Mouse (Mus musculus): Measurements from ENCODE around the gene Sidt1. TPM values are rescaled to one million over a fixed set of nuclear protein-coding genes. Genes with fewer than 3 reads are reported as not detected.

The Sidt1 gene
- polyA plus RNA-seq, 1 experiment from 2014 or later = 0.05 TPM

DNA sequence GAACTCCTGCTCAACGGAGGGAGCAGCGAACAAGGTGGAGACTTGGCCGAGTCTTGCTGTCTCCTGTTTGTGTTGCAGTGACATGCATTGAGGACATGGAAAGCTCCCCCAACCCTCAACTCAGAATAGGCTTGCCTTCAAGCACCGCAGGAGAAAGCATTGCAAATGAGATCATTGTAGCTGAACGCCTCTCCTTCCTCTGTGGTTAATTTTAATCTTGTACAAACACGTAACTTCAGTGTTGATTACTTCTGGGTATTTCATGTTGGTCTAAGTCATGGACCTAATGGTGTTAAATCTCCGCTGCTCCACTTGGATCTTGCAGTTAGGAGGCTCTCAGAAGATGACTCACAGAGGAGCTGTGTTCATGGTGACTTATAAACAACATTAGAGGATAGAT is 120.3 kb downstream of the Sidt1 start:
- no peak overlapping the region for H3K27ac ChIP-seq (ENCODE audit: low read length)
- WGBS (ENCODE audit: insufficient replicate concordance) = 76% methylated on average over 7 of the region's 7 CpGs
- H3K9me3 ChIP-seq (replicated peaks; ENCODE audit: control insufficient read depth, low read length) = no peaks in the 10 kb centered on the region
- H3K27me3 ChIP-seq (ENCODE audit: control insufficient read depth, insufficient read depth, low read depth, low read length) = no peaks in the 10 kb centered on the region
- no peak overlapping the region for H3K4me2 ChIP-seq (ENCODE audit: low read depth, low read length)
- no peak overlapping the region for H3K9ac ChIP-seq (ENCODE audit: low read depth, low read length)
- H3K4me3 ChIP-seq (ENCODE audit: low read depth, low read length) = no peak overlapping the region
- peaks cover 8% of the 10 kb centered on the region for H3K4me1 ChIP-seq (ENCODE audit: control insufficient read depth, low read depth, low read length)
- H3K36me3 ChIP-seq (ENCODE audit: control insufficient read depth, insufficient read depth) = peaks cover 22% of the 10 kb centered on the region
- no peak for ATAC-seq (ENCODE audit: low read depth)

DNA sequence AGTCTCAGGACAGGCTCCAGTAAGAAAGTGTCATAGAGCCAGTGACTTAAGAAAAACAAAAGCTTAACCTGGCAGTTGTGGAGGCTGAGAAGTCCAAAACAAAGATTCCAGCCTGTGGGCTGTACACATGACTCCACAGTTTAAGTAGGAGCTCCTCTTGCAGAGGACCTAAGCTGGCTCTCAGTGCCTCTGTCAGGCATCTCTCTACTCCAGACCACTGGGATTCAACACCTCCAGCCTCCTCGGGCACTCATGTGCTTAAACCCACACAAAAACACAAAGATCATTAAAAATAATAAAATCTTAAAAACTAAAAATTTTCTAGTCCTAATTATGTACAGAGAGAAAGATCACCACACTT is 122.0 kb downstream of the Sidt1 start:
- no peak for ATAC-seq (ENCODE audit: low read depth)
- H3K27ac ChIP-seq (ENCODE audit: low read length) = no peak overlapping the region
- H3K4me3 ChIP-seq (ENCODE audit: low read depth, low read length) = no peak overlapping the region
- peaks cover 8% of the 10 kb centered on the region for H3K4me1 ChIP-seq (ENCODE audit: control insufficient read depth, low read depth, low read length)
- no peaks in the 10 kb centered on the region for H3K9me3 ChIP-seq (replicated peaks; ENCODE audit: control insufficient read depth, low read length)
- peaks cover 10% of the 10 kb centered on the region for H3K36me3 ChIP-seq (ENCODE audit: control insufficient read depth, insufficient read depth)
- H3K9ac ChIP-seq (ENCODE audit: low read depth, low read length) = no peak overlapping the region
- H3K27me3 ChIP-seq (ENCODE audit: control insufficient read depth, insufficient read depth, low read depth, low read length) = no peaks in the 10 kb centered on the region
- 87% methylated on average over 1 of the region's 1 CpGs for WGBS (ENCODE audit: insufficient replicate concordance)
- H3K4me2 ChIP-seq (ENCODE audit: low read depth, low read length) = no peak overlapping the region

GRCm38 (mm10) chr16:44210156-44211053 is 122.6 kb downstream of the Sidt1 start:
- Histone ChIP-seq H3K27me3 (ENCODE audit: control insufficient read depth, insufficient read depth, low read depth, low read length) (no peaks in the 10 kb centered on the region), H3K27ac (ENCODE audit: low read length) (no peak overlapping the region), H3K36me3 (ENCODE audit: control insufficient read depth, insufficient read depth) (peaks cover 8% of the 10 kb centered on the region), H3K4me3 (ENCODE audit: low read depth, low read length) (no peak overlapping the region), H3K4me2 (ENCODE audit: low read depth, low read length) (no peak overlapping the region), H3K9ac (ENCODE audit: low read depth, low read length) (no peak overlapping the region), H3K9me3 (replicated peaks; ENCODE audit: control insufficient read depth, low read length) (no peaks in the 10 kb centered on the region), H3K4me1 (ENCODE audit: control insufficient read depth, low read depth, low read length) (peaks cover 8% of the 10 kb centered on the region)
- peak; percentile 55 for ATAC-seq (ENCODE audit: low read depth)
- WGBS (ENCODE audit: insufficient replicate concordance) = 39% methylated on average over 10 of the region's 10 CpGs

- Histone ChIP-seq H3K27ac (ENCODE audit: low read length) (no peak overlapping the region), H3K4me2 (ENCODE audit: low read depth, low read length) (no peak overlapping the region), H3K9ac (ENCODE audit: low read depth, low read length) (no peak overlapping the region), H3K4me3 (ENCODE audit: low read depth, low read length) (no peak overlapping the region), H3K36me3 (ENCODE audit: control insufficient read depth, insufficient read depth) (peaks cover 10% of the 10 kb centered on the region), H3K27me3 (ENCODE audit: control insufficient read depth, insufficient read depth, low read depth, low read length) (no peaks in the 10 kb centered on the region), H3K4me1 (ENCODE audit: control insufficient read depth, low read depth, low read length) (peaks cover 8% of the 10 kb centered on the region), H3K9me3 (replicated peaks; ENCODE audit: control insufficient read depth, low read length) (no peaks in the 10 kb centered on the region)
- no peak for ATAC-seq (ENCODE audit: low read depth)
- 82% methylated on average over 8 of the region's 8 CpGs for WGBS (ENCODE audit: insufficient replicate concordance)
These were observed 127.0 kb downstream of the Sidt1 start for GRCm38 (mm10) chr16:44205973-44206372.

DNA sequence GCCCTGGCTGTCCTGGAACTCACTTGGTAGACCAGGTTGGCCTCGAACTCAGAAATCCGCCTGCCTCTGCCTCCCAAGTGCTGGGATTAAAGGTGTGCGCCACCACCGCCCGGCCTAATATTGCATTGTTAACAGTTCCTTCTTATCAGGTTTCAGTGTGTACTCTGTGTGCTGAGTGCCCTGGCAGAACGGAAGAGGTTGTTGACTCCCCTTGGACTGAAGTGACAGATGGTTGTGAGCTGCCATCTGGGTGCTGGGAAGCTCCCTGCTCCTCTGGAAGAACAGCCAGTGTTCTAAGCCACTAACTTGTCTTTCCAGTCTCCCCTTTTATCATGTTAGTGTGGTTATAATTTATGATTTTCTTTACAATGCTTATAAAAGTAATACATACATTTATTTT is 128.7 kb downstream of the Sidt1 start:
- H3K9ac ChIP-seq (ENCODE audit: low read depth, low read length) = no peak overlapping the region
- H3K4me1 ChIP-seq (ENCODE audit: control insufficient read depth, low read depth, low read length) = no peaks in the 10 kb centered on the region
- 70% methylated on average over 6 of the region's 6 CpGs for WGBS (ENCODE audit: insufficient replicate concordance)
- no peak overlapping the region for H3K4me2 ChIP-seq (ENCODE audit: low read depth, low read length)
- no peak overlapping the region for H3K4me3 ChIP-seq (ENCODE audit: low read depth, low read length)
- no peaks in the 10 kb centered on the region for H3K27me3 ChIP-seq (ENCODE audit: control insufficient read depth, insufficient read depth, low read depth, low read length)
- H3K36me3 ChIP-seq (ENCODE audit: control insufficient read depth, insufficient read depth) = peaks cover 13% of the 10 kb centered on the region
- H3K27ac ChIP-seq (ENCODE audit: low read length) = no peak overlapping the region
- no peak for ATAC-seq (ENCODE audit: low read depth)
- H3K9me3 ChIP-seq (replicated peaks; ENCODE audit: control insufficient read depth, low read length) = no peaks in the 10 kb centered on the region

GRCm38 (mm10) chr16:44200146-44200545 is 132.8 kb downstream of the Sidt1 start:
- Histone ChIP-seq H3K27ac (ENCODE audit: low read length) (no peak overlapping the region), H3K36me3 (ENCODE audit: control insufficient read depth, insufficient read depth) (peaks cover 8% of the 10 kb centered on the region), H3K4me1 (ENCODE audit: control insufficient read depth, low read depth, low read length) (no peaks in the 10 kb centered on the region), H3K27me3 (ENCODE audit: control insufficient read depth, insufficient read depth, low read depth, low read length) (no peaks in the 10 kb centered on the region), H3K4me2 (ENCODE audit: low read depth, low read length) (no peak overlapping the region), H3K4me3 (ENCODE audit: low read depth, low read length) (no peak overlapping the region), H3K9me3 (replicated peaks; ENCODE audit: control insufficient read depth, low read length) (no peaks in the 10 kb centered on the region), H3K9ac (ENCODE audit: low read depth, low read length) (no peak overlapping the region)
- ATAC-seq (ENCODE audit: low read depth) = no peak
- WGBS (ENCODE audit: insufficient replicate concordance) = 84% methylated on average over 4 of the region's 4 CpGs

DNA sequence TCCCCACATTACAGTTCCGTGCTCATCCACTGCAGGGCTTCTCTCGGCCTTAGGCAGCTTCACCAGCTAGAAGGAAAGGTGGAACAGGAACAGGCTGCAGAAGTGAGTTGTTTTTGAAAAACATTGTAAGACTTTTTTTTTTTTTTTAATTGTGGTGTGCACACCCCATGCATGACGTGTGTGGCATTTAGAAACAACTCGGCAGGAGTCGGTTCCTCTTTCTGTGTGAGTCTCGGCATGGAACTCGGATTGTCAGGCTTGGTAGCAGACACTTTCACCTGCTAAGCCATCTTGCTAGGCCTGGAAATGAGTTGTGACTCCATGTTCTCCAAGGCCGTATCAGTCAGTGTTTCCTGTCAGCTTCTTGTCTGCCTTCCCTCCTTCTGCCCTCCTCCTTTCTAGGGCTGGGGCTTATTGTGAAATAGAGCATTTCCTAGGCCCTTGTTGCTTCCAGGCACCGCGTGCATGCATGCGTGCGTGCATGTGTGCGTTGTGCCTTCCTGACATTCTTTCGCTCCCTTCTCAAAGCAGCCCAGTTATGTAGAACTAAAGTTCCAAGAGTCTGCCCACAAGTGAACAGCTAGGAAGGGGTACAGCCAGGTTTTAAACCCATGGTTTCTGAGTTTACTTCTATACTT is 133.8 kb downstream of the Sidt1 start:
- no peak overlapping the region for H3K4me2 ChIP-seq (ENCODE audit: low read depth, low read length)
- WGBS (ENCODE audit: insufficient replicate concordance) = 67% methylated on average over 14 of the region's 14 CpGs
- H3K9ac ChIP-seq (ENCODE audit: low read depth, low read length) = no peak overlapping the region
- no peak overlapping the region for H3K27ac ChIP-seq (ENCODE audit: low read length)
- no peaks in the 10 kb centered on the region for H3K4me1 ChIP-seq (ENCODE audit: control insufficient read depth, low read depth, low read length)
- H3K9me3 ChIP-seq (replicated peaks; ENCODE audit: control insufficient read depth, low read length) = no peaks in the 10 kb centered on the region
- no peak for ATAC-seq (ENCODE audit: low read depth)
- H3K27me3 ChIP-seq (ENCODE audit: control insufficient read depth, insufficient read depth, low read depth, low read length) = no peaks in the 10 kb centered on the region
- H3K4me3 ChIP-seq (ENCODE audit: low read depth, low read length) = no peak overlapping the region
- H3K36me3 ChIP-seq (ENCODE audit: control insufficient read depth, insufficient read depth) = peaks cover 8% of the 10 kb centered on the region; the same call in 1 of the 2 replicates

DNA sequence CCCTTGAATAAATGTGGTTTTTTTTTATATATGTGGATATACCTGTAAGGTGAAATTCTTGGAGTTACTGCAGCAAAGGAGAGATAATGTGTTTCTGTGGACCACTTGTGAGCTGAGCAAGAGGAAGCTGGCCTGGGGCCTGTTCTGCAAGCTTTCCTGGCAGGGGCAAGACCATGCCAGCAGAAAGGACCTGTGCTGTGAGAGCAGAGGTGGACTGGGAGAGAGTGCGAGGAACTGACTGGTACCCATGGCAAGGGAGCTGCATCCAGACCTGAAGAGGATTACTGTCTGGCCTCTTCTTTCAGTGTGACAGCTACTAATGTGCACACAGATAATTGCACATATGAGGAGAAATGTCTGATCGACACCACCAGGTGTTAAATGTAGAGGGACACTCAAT is 142.0 kb downstream of the Sidt1 start:
- Histone ChIP-seq H3K36me3 (ENCODE audit: control insufficient read depth, insufficient read depth) (peaks cover 5% of the 10 kb centered on the region), H3K4me1 (ENCODE audit: control insufficient read depth, low read depth, low read length) (no peaks in the 10 kb centered on the region), H3K27ac (ENCODE audit: low read length) (no peak overlapping the region), H3K9ac (ENCODE audit: low read depth, low read length) (no peak overlapping the region), H3K4me3 (ENCODE audit: low read depth, low read length) (no peak overlapping the region), H3K4me2 (ENCODE audit: low read depth, low read length) (no peak overlapping the region), H3K9me3 (replicated peaks; ENCODE audit: control insufficient read depth, low read length) (no peaks in the 10 kb centered on the region; the same call in 1 of the 2 replicates), H3K27me3 (ENCODE audit: control insufficient read depth, insufficient read depth, low read depth, low read length) (no peaks in the 10 kb centered on the region)
- 81% methylated on average over 2 of the region's 2 CpGs for WGBS (ENCODE audit: insufficient replicate concordance)
- ATAC-seq (ENCODE audit: low read depth) = no peak

Data from liver, embryonic 16.5 days (tissue).